Mouse (Mus musculus) mesoderm, embryonic 11.5 days (tissue): ENCODE data around the gene Gm1043.
A peak's percentile ranks its signal among the peaks of the same experiment; 100 is the strongest.

ENCODE experiments used
- DNase-seq: peaks from one replicate; pipeline ENCODE4 v3.0.0-alpha.2; 2012; ENCODE audit warnings: low read depth, low spot score

Gm1043 gene

GRCm38 (mm10) chr5:37109280-37109849 lies 24.2 kb downstream of the Gm1043 start:
- DNase-seq: peak; percentile 71

- DNase-seq: no peak
Measured at GRCm38 (mm10) chr5:37112389-37112788, 27.2 kb downstream of the Gm1043 start.

- no peak for DNase-seq
Measured at GRCm38 (mm10) chr5:37117126-37117525, 32.0 kb downstream of the Gm1043 start.

GRCm38 (mm10) chr5:37118242-37118641 lies 33.1 kb downstream of the Gm1043 start:
- DNase-seq: peak; percentile 48

GRCm38 (mm10) chr5:37121186-37121680 lies 36.1 kb downstream of the Gm1043 start:
- DNase-seq: no peak

- DNase-seq: peak; percentile 72
Measured at GRCm38 (mm10) chr5:37131841-37132240, 46.7 kb downstream of the Gm1043 start.

- no peak for DNase-seq
Measured at GRCm38 (mm10) chr5:37141745-37142144, 56.6 kb downstream of the Gm1043 start.

GRCm38 (mm10) chr5:37147536-37147935 lies 62.4 kb downstream of the Gm1043 start:
- DNase-seq: peak; percentile 65

GRCm38 (mm10) chr5:37150650-37151049 lies 65.5 kb downstream of the Gm1043 start:
- DNase-seq: no peak

GRCm38 (mm10) chr5:37154472-37154871 lies 69.3 kb downstream of the Gm1043 start:
- DNase-seq: no peak

GRCm38 (mm10) chr5:37158408-37158807 lies 73.2 kb downstream of the Gm1043 start:
- no peak for DNase-seq

GRCm38 (mm10) chr5:37162871-37163781 lies 78.0 kb downstream of the Gm1043 start:
- peak; percentile 87 for DNase-seq

- no peak for DNase-seq
Measured at GRCm38 (mm10) chr5:37176466-37176865, 91.3 kb downstream of the Gm1043 start.

- DNase-seq: no peak
Measured at GRCm38 (mm10) chr5:37177061-37177460, 91.9 kb downstream of the Gm1043 start.

GRCm38 (mm10) chr5:37178811-37179210 lies 93.6 kb downstream of the Gm1043 start:
- no peak for DNase-seq

- no peak for DNase-seq
Measured at GRCm38 (mm10) chr5:37179872-37180271, 94.7 kb downstream of the Gm1043 start.

GRCm38 (mm10) chr5:37180624-37181023 lies 95.5 kb downstream of the Gm1043 start:
- no peak for DNase-seq

- DNase-seq: no peak
Measured at GRCm38 (mm10) chr5:37184605-37185004, 99.4 kb downstream of the Gm1043 start.

GRCm38 (mm10) chr5:37190378-37190777 lies 105.2 kb downstream of the Gm1043 start:
- DNase-seq: no peak

- no peak for DNase-seq
Measured at GRCm38 (mm10) chr5:37196196-37196595, 111.0 kb downstream of the Gm1043 start.

- DNase-seq: peak; percentile 60
Measured at GRCm38 (mm10) chr5:37196666-37197250, 111.6 kb downstream of the Gm1043 start.

GRCm38 (mm10) chr5:37197423-37197822 lies 112.3 kb downstream of the Gm1043 start:
- no peak for DNase-seq
